In genomic region chr12:59798051-59798450, GRCm38 (mm10) we compare ENCODE assay signal across 8 mouse cellular contexts.
DNase-seq lines count a peak whose midpoint lies in the region; ATAC-seq lines count a peak whose summit lies in the region.

No protein-coding gene starts in this region.

- no peaks in the 10 kb centered on the region for H3K36me3 ChIP-seq in neural tube, embryonic 13.5 days
- H3K36me3 ChIP-seq in liver, embryonic 12.5 days = no peaks in the 10 kb centered on the region

- H3K27ac ChIP-seq in neural tube, embryonic 13.5 days (replicated peaks) = no peak overlapping the region
- no peak overlapping the region for H3K27ac ChIP-seq in liver, embryonic 12.5 days

- no peaks in the 10 kb centered on the region for H3K27me3 ChIP-seq in neural tube, embryonic 13.5 days
- no peaks in the 10 kb centered on the region for H3K27me3 ChIP-seq in liver, embryonic 12.5 days (replicated peaks)

- H3K9ac ChIP-seq in neural tube, embryonic 13.5 days = no peak overlapping the region
- no peak overlapping the region for H3K9ac ChIP-seq in liver, embryonic 12.5 days

- H3K9me3 ChIP-seq in neural tube, embryonic 13.5 days = no peaks in the 10 kb centered on the region
- H3K9me3 ChIP-seq in liver, embryonic 12.5 days (replicated peaks) = no peaks in the 10 kb centered on the region

- no peaks in the 10 kb centered on the region for H3K4me1 ChIP-seq in neural tube, embryonic 13.5 days (replicated peaks)
- H3K4me1 ChIP-seq in liver, embryonic 12.5 days = no peaks in the 10 kb centered on the region

- DNase-seq in kidney, postnatal 4 days = peak; percentile 45 to 52
- DNase-seq in kidney, adult 11 months = no peak
- DNase-seq in embryo, embryonic 10.5 days (ENCODE audit: low spot score) = peak; percentile 40
- peak; percentile 78 for DNase-seq in layer of hippocampus, adult 11-12 months (ENCODE audit: low spot score)
- no peak for DNase-seq in thymus, postnatal 10 days (ENCODE audit: low spot score in 2 of 2)

- no peak overlapping the region for H3K4me2 ChIP-seq in neural tube, embryonic 13.5 days
- H3K4me2 ChIP-seq in liver, embryonic 12.5 days = no peak overlapping the region

- WGBS in neural tube, embryonic 13.5 days = 45% methylated on average over 3 of the region's 3 CpGs
- WGBS in liver, embryonic 12.5 days (ENCODE audit: insufficient replicate concordance) = 40% methylated on average over 3 of the region's 3 CpGs

- ATAC-seq in neural tube, embryonic 13.5 days (ENCODE audit: low read depth) = peak; percentile 47; the same call in 1 of the 2 replicates
- ATAC-seq in granulocyte monocyte progenitor cell, adult 5-6 weeks (replicated peaks; ENCODE audit: poor library complexity, severe bottlenecking) = no peak
- ATAC-seq in liver, embryonic 12.5 days = no peak

- no peak overlapping the region for H3K4me3 ChIP-seq in neural tube, embryonic 13.5 days
- no peak overlapping the region for H3K4me3 ChIP-seq in liver, embryonic 12.5 days

Comparison
In these comparisons a context has a peak if more than half of its experiments do, and no peak if none do; other contexts are left out.
1. DNase-seq: peak in kidney, postnatal 4 days (2 of 2), embryo, embryonic 10.5 days (single experiment) and layer of hippocampus, adult 11-12 months (single experiment); none in kidney, adult 11 months (single experiment) and thymus, postnatal 10 days (0 of 2).